Mouse (Mus musculus) ES-Bruce4 (cell line): ENCODE data around the gene Ubac2.

Experiments used
- CTCF ChIP-seq: IDR thresholded peaks from one replicate; pipeline ENCODE4 v1.8.1; 2011; ENCODE audit warnings: low read depth, low read length
- EP300 ChIP-seq: IDR thresholded peaks from 2 replicates; pipeline ENCODE4 v1.6.1; 2011; ENCODE audit warnings: low read depth, low read length; ENCODE audit not compliant: insufficient read depth
- POLR2A ChIP-seq: IDR thresholded peaks from one replicate; pipeline ENCODE4 v1.8.1; 2011; ENCODE audit warnings: low read length; ENCODE audit not compliant: insufficient read depth

DNA sequence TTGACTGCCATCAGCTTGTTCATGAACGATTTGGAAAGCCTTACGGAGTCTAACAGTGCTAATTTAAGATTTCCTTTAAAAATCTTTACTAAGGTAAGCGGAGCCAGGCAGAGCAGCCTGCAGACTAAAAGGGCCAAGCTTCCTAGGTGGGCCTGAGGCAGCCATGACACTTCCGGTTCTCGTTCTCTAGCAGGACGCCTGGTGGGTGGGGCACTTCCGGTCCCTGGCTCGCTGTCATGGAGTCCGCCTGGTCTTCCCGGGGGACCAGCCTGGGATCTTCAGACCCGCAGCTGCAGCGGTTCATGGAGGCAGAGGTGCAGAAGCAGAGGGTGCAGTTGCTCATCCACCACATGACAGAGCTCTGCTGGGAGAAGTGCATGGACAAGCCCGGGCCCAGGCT, 156.0 kb downstream of the Ubac2 start, which contains the start of gene Timm8a2:
- TF ChIP-seq CTCF, result no peak
- TF ChIP-seq POLR2A, result no peak
- TF ChIP-seq EP300, result no peak
